Mouse (Mus musculus) retina, embryonic 14.5 days (tissue): ENCODE measurements around the gene Lefty2.

Experiments used
- DNase-seq: peaks from one replicate; pipeline ENCODE4 v3.0.0-alpha.2; 2015; ENCODE audit warnings: low spot score

Gene Lefty2

DNA sequence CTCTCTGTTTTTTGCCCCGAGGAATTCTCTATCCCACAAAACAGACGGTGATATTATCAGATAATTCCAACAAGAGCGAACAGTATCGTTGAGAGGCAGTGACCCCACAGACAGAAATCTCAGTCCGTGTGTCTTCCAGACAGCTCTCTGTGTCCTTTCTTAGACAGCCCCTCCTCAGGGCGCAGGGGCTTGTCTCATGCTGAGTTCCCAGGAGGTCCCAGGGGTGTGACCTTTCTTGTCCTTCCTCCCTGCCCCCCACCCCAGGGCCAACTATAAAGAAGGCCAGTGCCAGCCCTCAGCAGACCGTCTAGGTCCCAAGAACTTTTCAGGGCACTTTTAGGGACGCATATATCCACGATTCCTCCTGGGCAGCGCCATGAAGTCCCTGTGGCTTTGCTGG lies at the start of gene Lefty2:
Gene Lefty2 (plus strand): TSS at position 301 of the 400 bp plus-strand sequence.
- DNase-seq = no peak

- DNase-seq = peak; percentile 80
Measured at GRCm38 (mm10) chr1:180848114-180848510, 44.8 kb upstream of the Lefty2 start.

DNA sequence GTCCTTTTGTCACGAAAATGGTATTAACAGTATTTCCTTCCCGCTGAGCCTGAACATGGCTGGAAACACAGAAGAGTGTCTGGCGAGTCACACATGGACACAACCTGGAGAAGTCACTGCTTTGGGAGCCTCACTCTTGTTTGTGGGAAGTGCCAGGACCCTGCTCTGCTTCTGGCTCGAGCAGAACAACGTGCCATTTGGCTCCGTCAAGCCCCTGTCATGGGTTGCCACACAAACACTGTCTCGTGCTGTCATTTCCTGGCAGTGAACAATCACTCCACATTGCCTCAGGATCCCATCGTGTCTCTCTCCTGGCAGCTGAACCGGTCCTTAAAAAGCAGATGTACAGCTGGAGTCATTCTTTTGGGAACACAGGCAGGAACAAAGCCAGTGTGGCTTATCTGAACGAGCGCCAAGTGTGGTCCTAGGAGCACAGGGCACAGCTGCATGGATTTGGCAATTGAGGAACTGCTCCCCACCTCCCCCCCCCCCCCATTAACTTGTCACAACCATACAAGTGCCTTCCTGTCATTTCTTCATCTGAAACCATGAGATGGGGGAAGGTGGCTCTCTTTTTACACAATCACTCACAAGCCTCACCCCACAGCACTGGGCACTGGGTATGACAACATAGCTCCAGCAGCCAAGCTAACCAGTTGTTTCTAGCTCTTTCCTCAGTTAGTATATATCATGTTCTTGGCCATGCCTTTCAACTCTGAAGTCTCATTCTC lies 44.2 kb upstream of the Lefty2 start:
- peak; percentile 32 for DNase-seq

DNA sequence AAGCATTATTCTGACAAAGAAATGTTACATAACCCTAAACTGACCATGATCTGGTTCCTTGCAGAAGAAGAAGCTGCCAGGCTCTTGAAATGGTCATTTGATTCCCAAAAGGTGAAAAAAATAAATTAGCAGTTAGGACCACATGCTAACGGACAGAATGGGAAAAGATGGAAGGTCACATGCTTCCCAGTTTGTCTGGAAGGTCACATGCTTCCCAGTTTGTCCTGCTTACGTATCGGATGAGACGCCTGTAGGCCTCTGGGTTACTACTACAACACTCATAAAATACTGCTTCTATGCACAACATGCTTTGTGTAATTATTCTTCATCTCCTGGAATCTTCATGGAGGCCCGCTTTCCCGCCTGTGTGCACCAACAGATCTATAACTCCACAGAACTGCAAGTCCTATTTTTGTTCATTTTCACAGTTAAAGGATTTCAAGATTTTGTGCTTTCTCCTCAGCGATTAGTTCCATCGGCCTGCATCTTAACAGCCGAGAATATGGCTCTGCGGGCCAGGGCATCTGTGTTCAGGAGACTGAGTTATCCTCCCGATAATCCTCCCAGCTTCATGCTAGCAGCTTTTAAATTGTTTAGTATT lies 43.1 kb upstream of the Lefty2 start:
- DNase-seq = peak; percentile 45

- peak; percentile 100 for DNase-seq
Measured at GRCm38 (mm10) chr1:180850316-180851270, 42.3 kb upstream of the Lefty2 start, which contains the start of gene Sde2. TSS of gene Sde2 (plus strand) at chr1:180851127.

DNA sequence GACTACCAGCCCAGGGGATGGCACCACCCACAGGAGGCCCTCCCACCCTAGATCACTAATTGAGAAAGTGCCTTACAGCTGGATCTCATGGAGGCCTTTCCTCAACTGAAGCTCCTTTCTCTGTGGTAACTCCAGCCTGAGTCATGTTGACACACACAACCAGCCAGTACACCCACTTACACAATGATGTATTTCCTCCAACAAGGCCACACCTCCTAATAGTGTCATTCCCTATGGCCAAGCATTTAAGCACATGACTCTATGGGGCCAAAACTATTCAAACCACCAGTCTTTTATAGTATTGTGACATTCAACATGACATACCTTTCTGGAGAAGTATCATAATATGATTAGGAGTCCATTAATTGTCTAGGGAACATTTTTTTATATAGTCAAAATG lies 34.1 kb upstream of the Lefty2 start:
- no peak for DNase-seq

- no peak for DNase-seq
Measured at GRCm38 (mm10) chr1:180860030-180860429, 32.9 kb upstream of the Lefty2 start.

DNA sequence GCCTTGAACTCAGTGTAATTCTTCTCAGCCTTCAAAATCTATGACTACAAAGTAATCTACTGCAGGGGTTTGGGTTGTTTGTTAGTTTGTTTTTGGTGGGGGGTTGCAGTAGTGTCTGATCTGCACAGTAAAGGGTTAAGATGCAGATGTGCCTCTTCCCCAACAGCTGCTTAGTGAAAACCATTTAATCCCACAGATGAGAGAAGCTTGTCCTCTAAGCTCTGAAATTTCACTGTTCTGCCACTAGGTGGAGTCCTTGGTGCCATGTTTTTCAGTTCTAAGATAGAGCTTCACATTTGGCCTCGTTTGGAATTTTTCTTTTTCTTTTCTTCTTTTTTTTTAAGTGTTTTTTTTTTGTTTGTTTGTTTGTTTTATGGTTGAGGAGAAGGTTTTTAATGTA lies 29.3 kb upstream of the Lefty2 start:
- peak; percentile 80 for DNase-seq

- DNase-seq = no peak
Measured at GRCm38 (mm10) chr1:180866001-180866400, 26.9 kb upstream of the Lefty2 start.

- no peak for DNase-seq
Measured at GRCm38 (mm10) chr1:180870122-180870650, 22.7 kb upstream of the Lefty2 start.

GRCm38 (mm10) chr1:180873861-180874484 lies 18.9 kb upstream of the Lefty2 start:
- peak; percentile 78 for DNase-seq

GRCm38 (mm10) chr1:180874615-180875014 lies 18.3 kb upstream of the Lefty2 start:
- no peak for DNase-seq

- no peak for DNase-seq
Measured at GRCm38 (mm10) chr1:180875126-180875525, 17.8 kb upstream of the Lefty2 start.

- DNase-seq = no peak
Measured at GRCm38 (mm10) chr1:180877466-180877865, 15.4 kb upstream of the Lefty2 start.

GRCm38 (mm10) chr1:180881768-180882167 lies 11.1 kb upstream of the Lefty2 start:
- no peak for DNase-seq

- DNase-seq = no peak
Measured at GRCm38 (mm10) chr1:180883731-180884130, 9.2 kb upstream of the Lefty2 start.

DNA sequence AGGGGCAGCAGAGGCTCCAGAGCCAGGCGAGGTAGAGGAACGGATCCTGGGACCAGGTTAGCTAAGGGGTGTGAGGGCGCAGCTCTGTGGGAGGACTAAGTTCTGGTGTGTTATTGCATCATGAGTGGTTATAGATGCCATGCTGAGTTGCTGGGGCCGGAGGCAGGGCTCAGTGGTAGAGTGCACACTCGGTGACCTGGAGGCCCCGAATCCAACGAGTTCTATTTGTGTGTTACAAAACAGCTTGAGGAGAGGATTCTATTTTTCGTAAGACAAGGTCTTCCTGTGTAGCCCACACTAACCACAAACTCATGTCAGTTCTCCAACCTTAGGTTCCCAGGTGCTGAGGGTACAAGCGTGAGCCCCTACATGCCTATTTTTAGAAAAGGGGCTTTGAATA lies 8.4 kb upstream of the Lefty2 start:
- no peak for DNase-seq

- peak; percentile 9 for DNase-seq
Measured at GRCm38 (mm10) chr1:180888556-180889042, 4.3 kb upstream of the Lefty2 start.

GRCm38 (mm10) chr1:180889172-180889571 lies 3.7 kb upstream of the Lefty2 start:
- DNase-seq = no peak

DNA sequence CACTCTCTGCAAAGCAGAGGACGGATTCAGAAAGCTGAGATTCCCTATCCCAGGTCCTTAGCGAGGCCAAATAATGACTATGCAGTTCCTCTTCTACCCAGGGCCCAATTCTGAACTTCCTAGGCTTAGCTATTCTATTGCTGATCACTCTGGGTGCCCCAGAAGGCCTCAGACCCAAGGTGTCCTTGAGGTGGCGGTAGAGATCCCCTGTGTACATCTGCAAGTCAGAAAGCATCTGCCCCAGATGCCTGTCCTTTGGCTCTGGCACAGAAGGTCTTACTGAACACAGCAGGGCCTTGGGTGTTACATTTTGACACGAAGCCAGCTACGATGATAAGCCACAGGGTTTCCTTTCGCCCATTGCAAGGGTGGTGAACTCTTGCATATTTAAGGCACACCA lies 3.1 kb upstream of the Lefty2 start:
- DNase-seq = peak; percentile 28
